Mouse (Mus musculus) stomach, embryonic 16.5 days (tissue): Measurements from ENCODE around the gene Irf2bpl. TPM values are rescaled to one million over a fixed set of nuclear protein-coding genes. Genes with fewer than 3 reads are reported as not detected.
A peak's percentile ranks its signal among the peaks of the same experiment; 100 is the strongest.

Source experiments
- ATAC-seq: fragments of 200-750 bp; cut with Nextera tagmentation; 2 replicates; pipeline ENCODE4 v1.8.0; 2017; ENCODE audit warnings: moderate number of reproducible peaks, moderate TSS enrichment; ENCODE audit not compliant: insufficient read depth, low FRiP score
- H3K27ac ChIP-seq: fragments of 300-500 bp; sonication (generic); 2 replicates; pipeline ENCODE4 v1.5.1; 2014; ENCODE audit warnings: low read length
- H3K27me3 ChIP-seq: fragments of 300-500 bp; sonication (generic); 2 replicates; pipeline ENCODE4 v1.6.1; 2014; ENCODE audit warnings: low read length, control low read depth, mixed read lengths; ENCODE audit not compliant: control insufficient read depth, insufficient read depth
- H3K36me3 ChIP-seq: fragments of 300-500 bp; sonication (generic); 2 replicates; pipeline ENCODE4 v1.6.1; 2014; ENCODE audit warnings: low read length; ENCODE audit not compliant: control insufficient read depth, insufficient read depth
- H3K4me1 ChIP-seq: fragments of 300-500 bp; sonication (generic); 2 replicates; pipeline ENCODE4 v1.6.1; 2014; ENCODE audit warnings: low read length, control low read depth, mixed read lengths; ENCODE audit not compliant: control insufficient read depth, insufficient read depth
- H3K4me2 ChIP-seq: fragments of 300-500 bp; sonication (generic); 2 replicates; pipeline ENCODE4 v1.6.1; 2014; ENCODE audit warnings: low read depth, low read length, mixed read lengths
- H3K4me3 ChIP-seq: fragments of 300-500 bp; sonication (generic); replicated peaks from 2 replicates; pipeline ENCODE4 v1.5.1; 2014; ENCODE audit warnings: mild to moderate bottlenecking, low read length
- H3K9ac ChIP-seq: fragments of 300-500 bp; sonication (generic); 2 replicates; pipeline ENCODE4 v1.6.1; 2014; ENCODE audit warnings: low read length
- H3K9me3 ChIP-seq: fragments of 300-500 bp; sonication (generic); replicated peaks from 2 replicates; pipeline ENCODE4 v1.6.1; 2016; ENCODE audit warnings: low read length, control low read depth; ENCODE audit not compliant: control insufficient read depth
- WGBS: fragments of 180-500 bp; shearing (Covaris S2); extraction: QIAGEN DNeasy Blood & Tissue Kit; methylation state at CpG from one replicate; pipeline ENCODE4 v1.1.7; 2014; 5-methylcytosine and 5-hydroxymethylcytosine counted together
- polyA plus RNA-seq: library from polyadenylated mRNA; unstranded; fragments of >200 nt; fragmentation: Nextera tagmentation; extraction: Ambion mirVana; gene quantifications from 2 replicates; pipeline ENCODE4 v1.2.1, GENCODE M21; 2015

The Irf2bpl gene
- polyA plus RNA-seq, 1 experiment from 2014 or later: 11.7 TPM

DNA sequence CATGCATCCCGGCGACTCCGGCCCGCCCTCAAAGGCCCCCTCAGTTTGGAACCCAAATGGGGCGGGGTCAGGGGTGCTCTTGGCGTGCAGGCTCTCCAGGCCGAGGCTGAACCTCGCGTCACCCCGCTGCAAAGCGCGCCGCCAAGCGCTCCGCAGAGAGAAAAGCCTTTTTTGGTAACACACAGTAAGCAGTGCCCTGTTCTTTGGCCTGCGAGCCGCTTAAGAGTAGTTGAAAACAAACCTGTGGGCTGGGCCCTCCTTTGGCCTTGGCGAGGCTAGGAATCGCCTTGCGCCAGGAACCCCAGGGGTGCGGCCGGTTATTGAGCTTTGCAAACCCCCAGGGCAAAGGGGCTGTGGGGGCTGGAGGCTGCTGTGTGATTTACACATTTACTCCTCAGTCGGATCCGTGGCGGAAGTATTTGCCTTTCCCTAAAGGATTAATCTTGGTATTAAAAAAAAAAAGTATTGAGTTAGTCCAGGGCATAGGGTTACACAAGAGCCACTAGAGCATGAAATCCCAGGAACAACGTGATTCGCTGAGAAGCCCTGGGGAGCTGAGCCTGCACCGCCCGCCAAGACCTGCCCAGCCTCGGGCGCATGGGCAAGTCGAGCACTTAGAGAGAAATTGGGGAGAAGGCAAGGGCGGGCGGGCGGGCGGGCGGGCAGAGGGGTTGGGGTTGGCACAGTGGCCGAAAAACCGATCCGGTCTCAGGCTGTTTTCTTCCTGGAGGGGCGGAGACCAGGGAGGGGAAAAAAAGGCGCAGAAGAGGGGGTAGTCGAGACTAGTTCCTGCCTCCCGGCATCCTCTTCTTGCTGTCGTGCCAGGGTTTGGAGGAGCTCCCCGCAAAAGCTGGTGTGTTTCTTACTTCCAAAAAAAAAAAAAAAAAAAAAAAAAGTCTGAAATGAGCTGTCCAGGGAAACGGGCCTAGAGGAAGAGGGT lies 3.8 kb upstream of the Irf2bpl start:
- peak overlapping the region; percentile 100 for H3K27ac ChIP-seq
- H3K4me1 ChIP-seq: peaks cover 71% of the 10 kb centered on the region
- no peaks in the 10 kb centered on the region for H3K36me3 ChIP-seq
- peak; percentile 59 for ATAC-seq
- under 1% methylated on average over 47 of the region's 47 CpGs for WGBS
- H3K4me2 ChIP-seq: peak overlapping the region; percentile 66
- H3K27me3 ChIP-seq: no peaks in the 10 kb centered on the region
- peak overlapping the region; percentile 71 for H3K9ac ChIP-seq
- H3K9me3 ChIP-seq: no peaks in the 10 kb centered on the region
- H3K4me3 ChIP-seq: peak overlapping the region; percentile 32

DNA sequence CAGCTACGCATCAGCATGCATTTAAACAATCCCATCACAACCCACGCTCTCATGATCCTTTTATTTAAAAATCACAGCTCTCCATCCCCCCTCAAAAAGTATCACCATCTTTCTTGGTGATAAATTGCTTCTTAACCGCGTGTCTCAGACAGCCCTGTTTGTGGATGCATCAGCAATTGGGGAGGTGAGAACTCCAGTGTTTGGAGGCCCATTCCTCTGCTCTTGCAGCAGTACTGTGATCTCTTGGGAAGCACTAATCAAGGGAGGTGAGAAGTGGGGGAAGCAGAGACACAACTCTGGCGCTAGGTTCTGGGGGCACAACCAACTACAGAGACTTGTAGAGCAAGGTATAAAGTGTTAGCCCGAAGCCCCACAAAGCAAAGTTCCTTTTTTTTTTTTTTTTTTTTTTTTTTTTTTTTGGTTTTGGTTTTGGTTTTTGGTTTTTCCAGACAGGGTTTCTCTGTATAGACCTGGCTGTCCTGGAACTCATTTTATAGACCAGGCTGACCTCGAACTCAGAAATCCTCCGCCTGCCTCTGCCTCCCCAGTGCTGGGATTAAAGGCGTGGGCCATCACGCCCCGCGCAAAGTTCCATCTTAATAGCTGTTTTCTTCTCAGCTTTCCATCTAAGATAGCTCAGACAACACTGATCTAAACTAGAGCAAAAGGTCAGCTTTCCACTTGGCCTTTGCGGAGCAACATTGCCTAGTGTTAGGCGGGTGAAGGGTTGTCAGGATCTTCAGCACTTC lies 3.0 kb upstream of the Irf2bpl start:
- Histone ChIP-seq H3K4me2 (peak overlapping the region; percentile 66), H3K4me3 (peak overlapping the region; percentile 32), H3K27ac (peak overlapping the region; percentile 100), H3K4me1 (peaks cover 63% of the 10 kb centered on the region), H3K36me3 (no peaks in the 10 kb centered on the region), H3K27me3 (no peaks in the 10 kb centered on the region), H3K9ac (peak overlapping the region; percentile 71), H3K9me3 (no peaks in the 10 kb centered on the region)
- WGBS: 46% methylated on average over 14 of the region's 14 CpGs
- ATAC-seq: no peak

GRCm38 (mm10) chr12:86886446-86886965 lies 1.9 kb upstream of the Irf2bpl start:
- 0 out of 2 replicates have a peak overlapping the region, but pooled peaks have one; percentile 4 for H3K27ac ChIP-seq
- H3K4me1 ChIP-seq: peaks cover 57% of the 10 kb centered on the region
- H3K9ac ChIP-seq: no peak overlapping the region

DNA sequence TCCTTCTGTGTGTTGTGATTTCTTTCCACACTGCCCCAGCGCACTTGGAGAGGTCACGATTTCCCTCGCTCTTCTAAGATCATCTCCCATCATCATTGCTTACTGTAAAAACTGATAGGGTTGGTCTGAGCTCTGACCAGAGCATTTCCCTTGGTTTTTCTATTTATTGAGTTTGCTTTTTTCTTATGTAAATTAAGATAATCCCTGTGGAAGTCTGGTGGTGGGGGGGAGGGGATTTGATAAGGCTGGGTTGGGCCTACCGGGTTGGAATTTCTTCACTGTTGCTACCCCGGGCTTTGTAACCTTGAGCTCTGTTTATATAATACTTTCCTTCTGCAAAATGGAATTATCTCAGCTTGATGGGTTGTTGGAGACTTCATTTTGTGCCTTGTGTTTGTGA lies 1.1 kb upstream of the Irf2bpl start:
- peaks cover 51% of the 10 kb centered on the region for H3K4me1 ChIP-seq
- peak overlapping the region; percentile 85 for H3K4me2 ChIP-seq
- H3K4me3 ChIP-seq: no peak overlapping the region
- no peaks in the 10 kb centered on the region for H3K36me3 ChIP-seq
- peak overlapping the region; percentile 100 for H3K27ac ChIP-seq
- 24% methylated on average over 5 of the region's 5 CpGs for WGBS
- H3K9ac ChIP-seq: no peak overlapping the region
- H3K27me3 ChIP-seq: no peaks in the 10 kb centered on the region
- ATAC-seq: no peak
- no peaks in the 10 kb centered on the region for H3K9me3 ChIP-seq

More at GRCm38 (mm10) chr12:86886446-86886965, 1.9 kb upstream of the Irf2bpl start:
- Histone ChIP-seq H3K4me3 (no peak overlapping the region), H3K9me3 (no peaks in the 10 kb centered on the region), H3K4me2 (no peak overlapping the region), H3K27me3 (no peaks in the 10 kb centered on the region), H3K36me3 (no peaks in the 10 kb centered on the region)
- no peak for ATAC-seq
- 77% methylated on average over 7 of the region's 7 CpGs for WGBS

GRCm38 (mm10) chr12:86885336-86885735 lies 738 bp upstream of the Irf2bpl start:
- Histone ChIP-seq H3K4me3 (peak overlapping the region; percentile 88), H3K9me3 (no peaks in the 10 kb centered on the region), H3K27me3 (no peaks in the 10 kb centered on the region), H3K4me1 (peaks cover 47% of the 10 kb centered on the region), H3K27ac (peak overlapping the region; percentile 100), H3K4me2 (peak overlapping the region; percentile 85), H3K9ac (peak overlapping the region; percentile 99), H3K36me3 (no peaks in the 10 kb centered on the region)
- ATAC-seq: no peak
- 8% methylated on average over 6 of the region's 6 CpGs for WGBS

- H3K4me3 ChIP-seq: peak overlapping the region; percentile 88
- no peak; the same call in 1 of the 2 replicates for ATAC-seq
- H3K27ac ChIP-seq: peak overlapping the region; percentile 100
- WGBS: under 1% methylated on average over 84 of the region's 84 CpGs
- H3K4me2 ChIP-seq: peak overlapping the region; percentile 85
- H3K9me3 ChIP-seq: no peaks in the 10 kb centered on the region
- H3K27me3 ChIP-seq: no peaks in the 10 kb centered on the region
- H3K36me3 ChIP-seq: no peaks in the 10 kb centered on the region
- peaks cover 45% of the 10 kb centered on the region for H3K4me1 ChIP-seq
- H3K9ac ChIP-seq: peak overlapping the region; percentile 99
Measured at GRCm38 (mm10) chr12:86883280-86884196, 1.1 kb downstream of the Irf2bpl start.

- no peaks in the 10 kb centered on the region for H3K27me3 ChIP-seq
- peak overlapping the region; percentile 88 for H3K4me3 ChIP-seq
- H3K27ac ChIP-seq: peak overlapping the region; percentile 100
- 1% methylated on average over 24 of the region's 24 CpGs for WGBS
- H3K9me3 ChIP-seq: no peaks in the 10 kb centered on the region
- peak overlapping the region; percentile 99 for H3K9ac ChIP-seq
- ATAC-seq: no peak
- no peaks in the 10 kb centered on the region for H3K36me3 ChIP-seq
- peak overlapping the region; percentile 85 for H3K4me2 ChIP-seq
- H3K4me1 ChIP-seq: peaks cover 45% of the 10 kb centered on the region
Measured at GRCm38 (mm10) chr12:86883019-86883279, 1.6 kb downstream of the Irf2bpl start.

DNA sequence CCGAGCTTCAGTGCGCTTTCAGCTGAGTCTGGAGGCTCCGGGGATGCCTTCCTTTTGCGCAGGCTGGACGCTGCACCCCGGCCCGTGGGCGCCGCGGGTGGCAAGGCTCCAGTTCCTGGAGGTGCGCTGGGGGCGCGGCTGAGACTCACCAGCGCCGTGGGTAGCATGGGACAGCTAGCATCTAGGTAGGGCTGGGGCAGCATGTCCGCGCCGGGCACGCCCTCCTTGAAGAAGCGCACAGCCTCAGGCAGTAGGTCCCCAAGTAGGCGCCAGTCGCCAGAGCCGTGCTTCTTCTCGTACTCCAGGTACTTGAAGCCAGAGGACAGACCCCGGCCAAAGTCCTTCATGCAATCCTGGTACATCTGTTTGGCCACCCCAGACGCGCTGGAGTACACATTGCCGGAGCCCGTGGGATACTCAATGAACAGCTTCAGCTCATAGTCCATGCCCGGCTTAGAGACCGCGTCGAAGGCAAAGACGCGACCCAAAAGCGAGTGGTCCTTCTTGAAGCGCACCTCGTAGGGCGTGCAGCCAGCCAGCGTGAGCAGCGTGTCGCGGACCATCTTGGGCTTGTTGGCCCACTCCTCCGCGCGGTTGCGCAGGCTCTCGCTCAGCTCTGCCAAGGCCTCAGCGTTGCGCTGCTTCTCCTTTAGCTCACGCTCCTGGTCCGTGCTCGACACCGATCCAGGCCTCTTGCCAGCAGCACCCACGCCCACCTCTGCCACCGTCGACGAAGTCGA lies 2.1 kb downstream of the Irf2bpl start:
- peaks cover 43% of the 10 kb centered on the region for H3K4me1 ChIP-seq
- 1% methylated on average over 59 of the region's 59 CpGs for WGBS
- H3K27me3 ChIP-seq: no peaks in the 10 kb centered on the region
- peak overlapping the region; percentile 100 for H3K27ac ChIP-seq
- no peaks in the 10 kb centered on the region for H3K9me3 ChIP-seq
- H3K4me2 ChIP-seq: peak overlapping the region; percentile 85
- H3K4me3 ChIP-seq: peak overlapping the region; percentile 88
- no peak for ATAC-seq
- H3K36me3 ChIP-seq: no peaks in the 10 kb centered on the region
- peak overlapping the region; percentile 99 for H3K9ac ChIP-seq
